Mouse (Mus musculus): ENCODE measurements around the gene P3h4.

- TF ChIP-seq EP300 (IDR thresholded peaks at IDR 0.05; ENCODE audit: low read depth) (no peak), CTCF (IDR thresholded peaks at IDR 0.05; ENCODE audit: low read depth) (no peak)
These were observed 20.9 kb downstream of the P3h4 start for GRCm38 (mm10) chr11:100393733-100394132.

Measured in liver, embryonic 14.5 days (tissue).